Mouse (Mus musculus) liver, embryonic 14.5 days (tissue): ENCODE measurements around the gene Gm6993.

ENCODE experiments used
- CTCF ChIP-seq: IDR thresholded peaks from 2 replicates; pipeline ENCODE4 v1.5.1; 2016; ENCODE audit warnings: antibody characterized with exemption, low read depth, control low read depth
- EP300 ChIP-seq: IDR thresholded peaks from 2 replicates; pipeline ENCODE4 v1.6.1; 2016; ENCODE audit warnings: antibody characterized with exemption, low read depth

GRCm38 (mm10) chr12:31268315-31268714, 27.7 kb downstream of the Gm6993 start:
- TF ChIP-seq EP300 (no peak), CTCF (no peak)
